In the genomic region with DNA sequence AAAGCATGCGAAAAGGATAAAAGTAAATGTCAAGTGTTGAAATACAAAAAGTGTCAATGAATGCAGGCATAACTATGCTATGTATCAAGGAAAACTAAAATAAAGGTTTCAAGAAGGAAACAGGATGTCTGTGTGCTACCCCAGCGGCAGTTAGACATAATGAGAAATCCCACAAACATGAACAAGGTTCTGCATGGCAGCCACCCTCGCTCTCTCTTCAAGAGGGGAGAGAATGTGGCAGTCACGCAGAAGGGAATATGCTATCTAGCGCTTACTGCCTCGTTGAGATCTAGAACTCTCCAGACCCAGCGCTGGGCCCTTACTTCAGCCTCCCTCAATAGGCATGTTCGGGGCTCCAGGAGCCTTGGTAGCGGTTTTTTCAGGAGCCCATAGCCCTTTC, we compare ENCODE assay signal across 28 mouse cellular contexts. TPM values are rescaled to one million over a fixed set of nuclear protein-coding genes. Genes with fewer than 3 reads are reported as not detected.
DNase-seq lines count a peak whose midpoint lies in the region; ATAC-seq and TF ChIP-seq lines count a peak whose summit lies in the region.
"Had no signal": no experiment of that assay in that cellular context is flagged by ENCODE, and none has a peak within 500 bp of the region (broad histone marks: within the 10 kb centered on the region; RNA-seq: fewer than 3 reads in every experiment).

No protein-coding gene starts in this region.

- no peak for TF ChIP-seq CTCF in layer of hippocampus, adult 2 months (conservative IDR thresholded peaks at IDR 0.05)

- DNase-seq in layer of hippocampus, adult 2 months (ENCODE audit: low spot score in 2 of 2), result no peak
- DNase-seq in layer of hippocampus, postnatal 36 days, result no peak
- peak; percentile 35 for DNase-seq in brain, adult 2 months (ENCODE audit: low read depth, low spot score)
- DNase-seq in cerebellum, adult 11 months, result no peak
- no peak for DNase-seq in embryo, embryonic 10.5 days (ENCODE audit: low spot score)
- DNase-seq: adrenal gland, adult 8-10 months; adrenal gland, postnatal 25 days; cerebellum, adult 11-12 months; cerebellum, adult 8-10 months; cerebellum, postnatal 10 days; cerebellum, postnatal 36 days; forebrain, postnatal 0 days; gastrocnemius, postnatal 10 days; gastrocnemius, postnatal 36 days; heart, adult 2 months; heart, postnatal 14 days; heart, postnatal 4 days had no signal

- H3K4me3 ChIP-seq in layer of hippocampus, adult 2 months, result no peak overlapping the region
- H3K4me3 ChIP-seq: embryonic facial prominence, embryonic 12.5 days; embryonic facial prominence, embryonic 15.5 days; forebrain, embryonic 12.5 days; heart, adult 2 months; heart, embryonic 10.5 days; heart, embryonic 13.5 days; hindbrain, embryonic 12.5 days; hindbrain, embryonic 15.5 days had no signal

- H3K27ac ChIP-seq in layer of hippocampus, adult 2 months, result peak overlapping the region; percentile 80
- H3K27ac ChIP-seq: embryonic facial prominence, embryonic 12.5 days; embryonic facial prominence, embryonic 15.5 days; forebrain, embryonic 12.5 days; heart, adult 2 months; heart, embryonic 10.5 days; heart, embryonic 13.5 days; hindbrain, embryonic 12.5 days; hindbrain, embryonic 15.5 days had no signal

- peak; percentile 56 for ATAC-seq in common myeloid progenitor, adult 5-6 weeks (replicated peaks; ENCODE audit: low read depth, poor library complexity, severe bottlenecking)
- ATAC-seq: activated CD4-positive, CD25-positive, alpha-beta regulatory T cell, adult 4 months; CD4-positive, CD25-positive, alpha-beta regulatory T cell, adult 4 months; intestine, postnatal 0 days had no signal

RNA-seq across cellular contexts. Expression of a gene that starts 38.2 kb away (rescaled TPM):
- 100 to 1,000 TPM; 150 to 153 TPM for total RNA-seq in layer of hippocampus, adult 2 months (2021)
- 100 to 1,000 TPM; 156 to 163 TPM for total RNA-seq in layer of hippocampus, postnatal 36 days (2021)
- 1.7 and 3.0 TPM in 2 replicates for total RNA-seq in common myeloid progenitor, adult 5-6 weeks (2017)

Comparison
In these comparisons a context has a peak if more than half of its experiments do, and no peak if none do; other contexts are left out.
1. RNA of a gene that starts 38.2 kb away (total RNA-seq): 156 to 163 TPM in layer of hippocampus, postnatal 36 days and 150 to 153 TPM in layer of hippocampus, adult 2 months; 1.7 to 3.0 TPM in common myeloid progenitor, adult 5-6 weeks; every median in the first group is over 10 times any median in the second.